Mouse (Mus musculus): ENCODE measurements at regions not wholly inside any gene's neighbourhood (a gene's known extent, or its start where the extent isn't known, plus 50 kb on each side); places are given as distances from the start of the nearest gene placed in this dataset.
"Not testable (repeated sequence)": the region's sequence is repeated elsewhere in the genome, so short reads cannot be mapped to it uniquely, and the experiment has no call there.

DNA sequence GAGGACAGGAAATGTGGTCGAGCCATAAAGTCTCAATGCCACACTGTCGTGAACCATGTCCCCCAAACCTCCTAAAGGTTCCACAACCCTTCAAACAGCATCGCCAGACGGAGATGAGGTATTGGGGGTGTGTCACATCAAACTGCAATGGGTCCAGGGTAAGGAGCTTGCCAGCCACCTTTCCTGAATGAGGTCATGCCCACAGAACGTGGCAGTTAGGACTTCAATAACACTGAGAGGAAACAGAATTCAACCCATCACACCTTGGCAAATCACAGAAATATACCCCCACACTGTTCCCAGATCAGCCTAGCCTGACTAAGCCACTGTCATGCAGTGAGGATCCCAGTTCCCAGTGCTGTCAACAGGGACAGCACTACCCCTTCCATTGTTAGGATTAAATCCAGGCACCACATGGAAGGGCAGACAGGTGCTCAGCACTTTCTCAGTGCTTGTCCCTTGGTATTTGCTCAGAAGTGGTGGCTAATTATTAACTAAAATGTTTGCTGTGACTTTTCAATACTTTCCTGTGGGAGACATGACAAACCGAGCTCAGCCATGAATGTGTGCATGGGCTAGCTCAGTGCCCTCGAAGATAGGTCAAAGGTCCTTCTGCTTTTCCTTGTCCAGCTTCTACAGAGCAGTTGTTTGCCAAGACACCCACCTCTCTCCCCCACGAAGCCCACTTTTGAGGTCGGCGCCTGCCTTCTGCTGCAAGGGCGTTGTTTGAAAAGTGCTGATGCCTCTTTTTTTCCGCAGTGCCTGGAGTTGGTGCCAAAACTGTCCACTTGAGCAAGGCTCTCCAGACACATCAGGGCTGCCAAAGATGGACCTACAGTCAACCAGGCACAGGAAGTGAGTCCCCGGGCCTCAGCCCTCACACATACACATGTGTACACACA is 525.7 kb downstream of the Bnc2 start:
- DNase-seq (ENCODE audit: low spot score in 2 of 2) = no peak
- intact Hi-C loops (cut with DNase I) = no loop called here

GRCm38 (mm10) chr4:84150698-84151097 is 524.4 kb downstream of the Bnc2 start:
- DNase-seq (ENCODE audit: low spot score in 2 of 2) = no peak
- intact Hi-C loops (cut with DNase I) = no loop called here

- DNase-seq (ENCODE audit: low spot score in 2 of 2) = no peak
- intact Hi-C loops (cut with DNase I) = no loop called here
Measured at GRCm38 (mm10) chr4:84151247-84151646, 523.8 kb downstream of the Bnc2 start.

DNA sequence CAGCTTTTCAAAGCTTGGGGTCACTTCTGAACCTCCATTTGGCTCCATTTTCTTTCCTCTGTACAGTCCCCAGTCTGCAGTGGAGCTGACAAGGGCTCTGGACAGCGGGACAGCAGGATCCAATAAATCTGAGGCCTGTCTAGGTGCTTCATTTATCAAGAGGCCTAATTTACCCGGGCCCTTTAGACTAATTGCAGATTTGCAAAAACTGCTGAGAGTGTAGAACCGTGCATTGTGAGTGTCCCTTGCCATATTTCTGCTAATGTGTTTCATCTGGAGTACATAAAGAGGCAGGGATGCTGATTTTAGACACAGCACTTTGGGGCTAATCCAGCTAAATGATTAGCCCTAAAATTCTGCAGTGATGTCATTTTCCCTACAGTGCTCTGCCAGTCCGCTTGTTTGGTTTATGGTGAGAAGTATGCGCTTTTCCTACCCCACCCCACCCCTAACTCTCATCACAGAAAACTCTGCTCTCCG is 523.1 kb downstream of the Bnc2 start:
- intact Hi-C loops (cut with DNase I) = no loop called here
- DNase-seq (ENCODE audit: low spot score in 2 of 2) = no peak

GRCm38 (mm10) chr4:84153571-84153970 is 521.5 kb downstream of the Bnc2 start:
- no peak for DNase-seq (ENCODE audit: low spot score in 2 of 2)
- intact Hi-C loops (cut with DNase I) = no loop called here

DNA sequence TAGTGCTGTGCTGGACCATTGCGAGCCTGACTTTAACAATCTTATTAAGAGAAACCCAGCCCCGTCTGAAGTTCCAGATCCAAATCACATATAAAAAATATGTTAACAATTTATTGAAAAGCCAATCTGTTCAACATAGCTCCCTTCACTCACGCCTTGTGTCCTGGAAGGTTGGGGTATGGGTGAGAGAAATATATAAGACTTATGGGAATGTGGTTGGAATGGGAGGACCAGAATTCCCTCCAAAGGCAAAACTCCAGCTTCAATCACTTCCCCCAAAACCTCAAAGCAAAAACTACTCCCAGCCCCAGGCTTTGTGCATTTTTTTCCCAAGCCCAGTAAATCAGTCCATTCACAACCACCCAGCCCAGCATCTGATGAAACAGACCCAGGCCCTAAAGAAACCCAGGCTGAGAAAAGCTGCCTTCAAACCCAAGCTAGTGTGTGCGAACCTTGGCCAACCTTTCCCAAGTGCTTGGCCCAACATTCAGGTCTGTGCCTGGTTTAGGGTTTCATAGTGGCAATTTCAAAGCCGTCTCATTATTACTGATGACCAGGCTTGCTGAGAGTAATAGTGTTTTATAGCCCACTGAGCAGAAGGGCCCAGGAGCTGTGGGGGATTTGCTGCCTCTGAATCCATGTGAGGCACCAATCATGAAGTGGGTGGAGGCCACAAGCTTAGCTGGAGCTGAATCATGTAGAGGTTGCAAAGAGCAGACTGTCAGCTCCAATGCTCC is 517.0 kb downstream of the Bnc2 start:
- DNase-seq (ENCODE audit: low spot score in 2 of 2) = no peak
- intact Hi-C loops (cut with DNase I) = no loop called here

DNA sequence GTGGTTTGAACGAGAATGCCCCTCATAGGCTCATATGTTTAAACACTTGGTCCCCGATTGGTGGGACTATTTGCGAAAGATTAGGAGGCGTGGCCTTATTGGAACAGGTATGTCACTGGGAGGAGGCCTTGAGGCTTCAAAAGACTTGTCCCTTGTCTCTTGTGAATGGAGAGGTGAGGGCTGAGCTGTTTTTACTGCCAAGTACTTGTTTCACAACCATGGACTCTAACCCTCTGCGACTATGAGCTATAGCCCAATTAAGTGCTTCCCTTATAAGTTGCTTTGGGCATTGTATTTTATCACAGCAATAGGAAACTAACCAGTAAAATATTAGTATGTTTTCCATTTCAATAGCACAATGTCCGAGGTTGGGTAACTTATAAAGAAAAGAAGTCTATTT is 511.7 kb downstream of the Bnc2 start:
- intact Hi-C loops (cut with DNase I) = no loop called here
- DNase-seq (ENCODE audit: low spot score in 2 of 2) = no peak

- intact Hi-C loops (cut with DNase I) = no loop called here
- no peak for DNase-seq (ENCODE audit: low spot score in 2 of 2)
Measured at GRCm38 (mm10) chr4:84165256-84165655, 509.8 kb downstream of the Bnc2 start.

- DNase-seq (ENCODE audit: low spot score in 2 of 2) = no peak
- intact Hi-C loops (cut with DNase I) = no loop called here
Measured at GRCm38 (mm10) chr4:84172841-84173240, 502.2 kb downstream of the Bnc2 start.

DNA sequence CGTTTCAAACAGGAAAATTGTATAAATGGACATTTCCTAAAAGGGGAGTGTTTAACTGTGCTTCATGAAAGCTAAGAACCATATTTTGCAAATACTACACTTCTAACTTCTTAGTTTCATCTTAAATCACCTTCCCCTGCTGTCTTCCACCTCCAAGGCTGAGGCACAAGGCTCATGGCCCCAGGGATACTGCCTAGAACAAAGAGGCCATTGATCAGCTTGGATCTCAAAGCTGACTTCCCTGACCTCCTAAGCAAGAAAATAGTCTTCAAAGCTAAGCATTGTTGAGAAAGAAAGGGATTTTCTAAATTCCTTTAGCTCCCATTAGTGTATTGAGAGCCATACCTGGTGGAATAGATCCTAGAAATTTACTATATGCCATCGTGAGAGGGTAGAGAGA is 501.6 kb downstream of the Bnc2 start:
- intact Hi-C loops (cut with DNase I) = no loop called here

DNA sequence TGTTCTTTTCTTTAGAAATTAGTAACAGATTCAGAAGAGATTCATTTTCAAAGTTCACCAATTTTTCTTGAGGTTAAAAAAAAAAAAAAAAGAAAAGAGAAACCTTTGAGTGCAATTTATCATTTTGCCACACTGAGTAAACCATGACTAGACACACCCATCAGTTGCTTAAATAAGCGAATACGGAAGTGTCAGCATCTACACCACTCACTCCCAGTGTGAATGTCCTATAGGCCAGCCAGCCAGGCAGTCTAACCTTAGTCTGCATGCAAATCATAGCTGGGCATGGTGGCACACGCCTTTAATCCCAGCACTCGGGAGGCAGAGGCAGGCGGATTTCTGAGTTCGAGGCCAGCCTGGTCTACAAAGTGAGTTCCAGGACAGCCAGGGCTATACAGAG is 498.6 kb downstream of the Bnc2 start:
- intact Hi-C loops (cut with DNase I) = not testable (repeated sequence)

More for the DNA sequence above, 501.6 kb downstream of the Bnc2 start:
- DNase-seq (ENCODE audit: low spot score in 2 of 2) = no peak

DNA sequence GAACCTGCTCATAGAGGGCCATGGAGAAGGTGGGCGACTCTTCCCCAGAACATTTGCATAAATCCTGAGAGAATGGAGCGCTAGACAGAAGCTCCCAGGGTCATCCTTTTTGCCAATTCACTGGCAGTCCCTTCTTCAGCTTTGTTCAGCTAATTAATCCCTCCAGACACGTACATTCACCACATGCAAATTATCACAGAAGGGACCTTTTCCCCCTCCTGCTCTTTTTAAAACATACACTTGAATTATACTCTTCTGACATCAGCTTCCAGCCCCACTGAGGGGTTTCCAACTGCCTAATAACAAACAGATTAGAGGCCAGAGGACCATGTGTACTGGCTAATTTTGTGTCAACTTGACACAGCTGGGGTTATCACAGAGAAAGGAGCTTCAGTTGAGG is 497.2 kb downstream of the Bnc2 start:
- intact Hi-C loops (cut with DNase I) = no loop called here
- no peak for DNase-seq (ENCODE audit: low spot score in 2 of 2)

More for the DNA sequence above, 498.6 kb downstream of the Bnc2 start:
- DNase-seq (ENCODE audit: low spot score in 2 of 2) = not testable (repeated sequence)

DNA sequence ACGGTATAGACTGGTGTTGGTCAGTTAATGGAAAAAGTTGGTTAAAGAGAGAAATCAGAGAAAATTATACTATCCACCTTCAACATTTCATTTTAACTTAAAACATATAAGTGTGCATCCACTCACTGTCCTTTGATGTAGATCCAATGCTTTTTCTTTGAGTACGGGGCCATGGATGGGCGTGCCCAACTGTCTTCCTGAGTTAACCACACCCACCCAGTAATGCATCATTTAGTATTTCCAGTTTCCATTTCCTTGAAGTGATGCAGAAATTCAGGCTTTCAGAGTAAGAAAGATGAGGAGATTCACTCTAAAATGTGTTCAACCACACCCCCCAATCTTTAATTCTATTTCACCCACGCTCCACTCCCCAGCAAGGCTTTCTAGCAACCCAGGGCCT is 490.6 kb downstream of the Bnc2 start:
- DNase-seq (ENCODE audit: low spot score in 2 of 2) = no peak
- intact Hi-C loops (cut with DNase I) = no loop called here

DNA sequence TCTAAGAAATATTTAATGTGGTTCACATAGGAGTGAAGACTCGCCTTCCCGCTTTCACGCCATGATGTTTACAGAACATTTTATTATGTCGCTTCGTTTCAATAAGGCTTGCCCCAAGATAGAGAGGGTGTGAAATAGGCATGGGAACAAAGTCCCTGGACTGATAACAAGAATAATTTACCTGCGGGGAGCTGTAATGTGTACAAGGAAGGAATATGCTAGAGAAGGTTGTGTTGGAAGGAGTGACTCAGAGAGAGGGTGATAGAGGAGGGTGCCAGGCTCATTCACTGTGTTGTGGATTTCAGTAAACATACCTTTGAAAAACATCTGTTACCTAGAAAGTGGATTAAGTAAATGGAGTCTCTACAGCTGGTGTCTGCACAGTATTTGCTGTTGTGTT is 490.2 kb downstream of the Bnc2 start:
- DNase-seq (ENCODE audit: low spot score in 2 of 2) = no peak
- intact Hi-C loops (cut with DNase I) = no loop called here

GRCm38 (mm10) chr4:84189315-84189714 is 485.8 kb downstream of the Bnc2 start:
- no peak for DNase-seq (ENCODE audit: low spot score in 2 of 2)
- intact Hi-C loops (cut with DNase I) = no loop called here

GRCm38 (mm10) chr4:84191303-84191702 is 483.8 kb downstream of the Bnc2 start:
- DNase-seq (ENCODE audit: low spot score in 2 of 2) = no peak
- intact Hi-C loops (cut with DNase I) = no loop called here

DNA sequence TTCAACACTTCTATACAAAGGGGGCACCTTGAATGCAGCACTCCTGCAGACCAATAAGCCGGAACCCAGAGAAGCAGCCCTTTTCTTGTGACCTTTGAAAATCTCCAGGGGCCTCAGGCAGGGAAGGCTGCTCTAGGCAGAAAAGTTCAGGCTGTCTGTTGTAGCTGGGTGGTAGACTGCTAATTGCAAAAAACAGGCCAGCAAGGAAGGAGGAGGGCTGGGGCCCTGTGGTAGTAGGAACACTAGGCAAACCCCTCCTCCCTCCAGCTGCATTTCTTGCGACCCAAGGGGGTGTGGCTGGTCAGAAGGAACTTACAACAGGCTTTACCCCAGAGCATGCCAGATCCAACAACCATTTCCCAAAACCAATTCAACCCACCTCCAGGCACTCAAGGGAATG is 482.8 kb downstream of the Bnc2 start:
- intact Hi-C loops (cut with DNase I) = no loop called here
- no peak for DNase-seq (ENCODE audit: low spot score in 2 of 2)

- intact Hi-C loops (cut with DNase I) = no loop called here
- no peak for DNase-seq (ENCODE audit: low spot score in 2 of 2)
Measured at GRCm38 (mm10) chr4:84196732-84197131, 478.3 kb downstream of the Bnc2 start.

DNA sequence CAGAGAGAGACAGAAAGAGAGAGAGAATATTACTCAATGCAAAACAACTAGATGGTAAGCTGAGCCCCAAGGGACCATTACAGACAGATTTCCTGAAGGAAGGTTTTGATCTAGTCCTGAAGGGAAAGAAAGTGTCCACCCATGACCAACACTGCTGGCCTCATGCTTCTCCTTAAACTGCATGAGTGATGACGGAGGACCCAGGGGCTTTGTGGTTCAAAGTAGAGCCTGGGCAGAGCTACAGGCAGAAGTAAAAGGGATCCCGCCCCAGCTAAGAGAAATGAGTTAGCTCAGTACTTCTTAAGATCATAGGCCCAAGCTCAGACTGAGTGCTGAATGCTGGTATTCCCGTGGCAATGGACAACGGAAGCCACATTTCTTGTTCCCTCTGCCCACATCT is 476.9 kb downstream of the Bnc2 start:
- intact Hi-C loops (cut with DNase I) = no loop called here
- no peak for DNase-seq (ENCODE audit: low spot score in 2 of 2)

DNA sequence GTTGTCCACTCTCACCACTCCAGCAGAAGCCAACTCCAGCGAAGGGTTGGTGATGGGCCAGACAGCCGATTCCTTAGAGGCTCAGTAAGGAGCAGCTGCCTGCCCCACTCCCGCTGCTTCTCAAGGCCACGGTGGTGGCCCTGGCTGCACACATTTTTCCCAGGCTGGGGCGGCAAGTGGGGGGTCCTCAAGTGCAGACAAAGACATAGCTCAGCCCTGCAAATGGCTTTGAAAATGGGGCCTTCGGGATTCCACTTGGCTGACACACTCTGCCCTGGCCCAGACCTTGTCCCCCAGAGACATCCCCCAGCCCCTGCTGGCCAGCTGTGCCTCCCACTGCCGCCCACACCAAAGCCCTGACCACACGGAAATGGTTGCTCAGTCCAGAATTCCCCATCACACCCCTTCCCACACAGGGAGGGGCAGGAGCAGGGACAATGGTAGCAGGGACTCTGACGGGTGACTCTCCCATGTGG is 475.9 kb downstream of the Bnc2 start:
- no peak for DNase-seq (ENCODE audit: low spot score in 2 of 2)

GRCm38 (mm10) chr4:84201001-84201400 is 474.1 kb downstream of the Bnc2 start:
- DNase-seq (ENCODE audit: low spot score in 2 of 2) = no peak
- intact Hi-C loops (cut with DNase I) = no loop called here

More for the DNA sequence above, 475.9 kb downstream of the Bnc2 start:
- intact Hi-C loops (cut with DNase I) = no loop called here
